Mouse (Mus musculus): ENCODE data around the gene Gm10772.
"Not testable (repeated sequence)": the region's sequence is repeated elsewhere in the genome, so short reads cannot be mapped to it uniquely, and the experiment has no call there.

- TF ChIP-seq CTCF (IDR thresholded peaks at IDR 0.05; ENCODE audit: extremely low read depth, insufficient read depth, insufficient read length, insufficient replicate concordance); POLR2A (IDR thresholded peaks at IDR 0.05; ENCODE audit: low read depth, low read length): not testable (repeated sequence)
Observed at GRCm38 (mm10) chr13:66227473-66227872, at the start of gene Gm10772.

Measured in spleen, adult 2 months (tissue).